Mouse (Mus musculus) kidney, embryonic 16.5 days (tissue): ENCODE measurements around the gene Tex14. TPM values are rescaled to one million over a fixed set of nuclear protein-coding genes. Genes with fewer than 3 reads are reported as not detected.
"Not testable (repeated sequence)": the region's sequence is repeated elsewhere in the genome, so short reads cannot be mapped to it uniquely, and the experiment has no call there.

ENCODE experiments used
- ATAC-seq: fragments of 200-750 bp; cut with Nextera tagmentation; 2 replicates; pipeline ENCODE4 v1.8.0; 2017; ENCODE audit warnings: moderate TSS enrichment; ENCODE audit not compliant: low FRiP score, low TSS enrichment
- H3K27ac ChIP-seq: fragments of 300-500 bp; sonication (generic); 2 replicates; pipeline ENCODE4 v1.5.1; 2014; ENCODE audit warnings: low read length
- H3K27me3 ChIP-seq: fragments of 300-500 bp; sonication (generic); 2 replicates; pipeline ENCODE4 v1.6.1; 2014; ENCODE audit warnings: low read length, control low read depth, mixed read lengths; ENCODE audit not compliant: insufficient read depth
- H3K36me3 ChIP-seq: fragments of 300-500 bp; sonication (generic); 2 replicates; pipeline ENCODE4 v1.6.1; 2014; ENCODE audit warnings: low read length, control low read depth, mixed read lengths; ENCODE audit not compliant: insufficient read depth
- H3K4me1 ChIP-seq: fragments of 300-500 bp; sonication (generic); 2 replicates; pipeline ENCODE4 v1.6.1; 2014; ENCODE audit warnings: low read length, control low read depth, mixed read lengths; ENCODE audit not compliant: insufficient read depth
- H3K4me2 ChIP-seq: fragments of 300-500 bp; sonication (generic); replicated peaks from 2 replicates; pipeline ENCODE4 v1.6.1; 2014; ENCODE audit warnings: low read depth, low read length
- H3K4me3 ChIP-seq: fragments of 300-500 bp; sonication (generic); 2 replicates; pipeline ENCODE4 v1.5.1; 2014; ENCODE audit warnings: mild to moderate bottlenecking, low read length
- H3K9ac ChIP-seq: fragments of 300-500 bp; sonication (generic); replicated peaks from 2 replicates; pipeline ENCODE4 v1.6.1; 2014; ENCODE audit warnings: low read length
- H3K9me3 ChIP-seq: fragments of 300-500 bp; sonication (generic); 2 replicates; pipeline ENCODE4 v1.6.1; 2016; ENCODE audit warnings: low read length, control low read depth
- WGBS: fragments of 180-500 bp; shearing (Covaris S2); extraction: QIAGEN DNeasy Blood & Tissue Kit; methylation state at CpG from one replicate; pipeline ENCODE4 v1.1.7; 2014; 5-methylcytosine and 5-hydroxymethylcytosine counted together
- polyA plus RNA-seq: library from polyadenylated mRNA; unstranded; fragments of >200 nt; fragmentation: Nextera tagmentation; extraction: Ambion mirVana; gene quantifications from 2 replicates; pipeline ENCODE4 v1.2.1, GENCODE M21; 2015

Tex14 gene
- polyA plus RNA-seq, 1 experiment from 2014 or later, result 0.31 TPM

DNA sequence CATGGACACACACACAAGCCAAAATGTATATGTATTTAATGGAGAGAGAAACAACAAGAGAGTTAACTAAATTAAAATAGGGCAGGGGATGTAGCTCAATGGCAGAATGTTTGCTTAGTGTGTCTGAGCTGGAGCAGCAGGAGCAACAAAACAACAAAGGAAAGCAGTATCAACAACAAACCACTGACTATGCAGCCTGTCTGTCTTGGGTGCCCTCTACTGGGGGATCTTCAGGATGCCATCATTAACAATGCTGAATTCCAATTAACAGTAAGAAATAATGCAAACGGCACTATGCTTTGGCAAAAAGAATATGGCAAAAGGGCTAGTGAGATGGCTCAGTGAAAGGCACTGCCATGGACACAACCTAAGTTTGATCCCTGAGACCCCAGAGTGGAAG lies 11.0 kb upstream of the Tex14 start:
- H3K4me3 ChIP-seq, result no peak overlapping the region
- no peak overlapping the region for H3K4me2 ChIP-seq
- 47% methylated on average over 1 of the region's 1 CpGs for WGBS
- ATAC-seq, result no peak
- H3K27ac ChIP-seq, result no peak overlapping the region
- H3K9ac ChIP-seq, result no peak overlapping the region
- H3K27me3 ChIP-seq, result no peaks in the 10 kb centered on the region
- H3K36me3 ChIP-seq, result 0 out of 2 replicates have a peak, but pooled peaks cover 2% of the 10 kb centered on the region
- H3K4me1 ChIP-seq, result no peaks in the 10 kb centered on the region
- no peaks in the 10 kb centered on the region for H3K9me3 ChIP-seq

DNA sequence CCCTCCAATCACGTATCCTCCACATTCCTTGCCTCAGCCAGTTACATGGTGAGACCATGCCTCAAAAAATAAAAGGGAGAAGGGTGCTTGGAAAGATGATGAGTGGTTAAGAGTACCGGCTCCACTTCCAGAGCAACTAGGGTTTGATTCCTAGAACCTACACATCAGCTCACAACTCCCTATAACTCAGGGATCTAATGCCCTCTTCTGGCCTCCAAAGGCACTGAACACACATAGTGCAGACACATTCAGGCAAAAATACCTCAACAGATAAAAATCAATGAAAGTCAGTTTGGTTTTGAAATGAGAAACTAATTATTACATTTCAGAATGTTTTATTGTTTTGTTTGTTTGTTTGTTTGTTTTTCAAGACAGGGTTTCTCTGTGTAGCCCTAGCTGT lies 6.5 kb upstream of the Tex14 start:
- Histone ChIP-seq H3K27me3 (no peaks in the 10 kb centered on the region), H3K36me3 (no peaks in the 10 kb centered on the region), H3K27ac (no peak overlapping the region), H3K4me1 (no peaks in the 10 kb centered on the region), H3K4me3 (no peak overlapping the region), H3K9me3 (no peaks in the 10 kb centered on the region), H3K4me2 (no peak overlapping the region), H3K9ac (no peak overlapping the region)
- WGBS, result 90% methylated on average over 2 of the region's 2 CpGs
- no peak for ATAC-seq

DNA sequence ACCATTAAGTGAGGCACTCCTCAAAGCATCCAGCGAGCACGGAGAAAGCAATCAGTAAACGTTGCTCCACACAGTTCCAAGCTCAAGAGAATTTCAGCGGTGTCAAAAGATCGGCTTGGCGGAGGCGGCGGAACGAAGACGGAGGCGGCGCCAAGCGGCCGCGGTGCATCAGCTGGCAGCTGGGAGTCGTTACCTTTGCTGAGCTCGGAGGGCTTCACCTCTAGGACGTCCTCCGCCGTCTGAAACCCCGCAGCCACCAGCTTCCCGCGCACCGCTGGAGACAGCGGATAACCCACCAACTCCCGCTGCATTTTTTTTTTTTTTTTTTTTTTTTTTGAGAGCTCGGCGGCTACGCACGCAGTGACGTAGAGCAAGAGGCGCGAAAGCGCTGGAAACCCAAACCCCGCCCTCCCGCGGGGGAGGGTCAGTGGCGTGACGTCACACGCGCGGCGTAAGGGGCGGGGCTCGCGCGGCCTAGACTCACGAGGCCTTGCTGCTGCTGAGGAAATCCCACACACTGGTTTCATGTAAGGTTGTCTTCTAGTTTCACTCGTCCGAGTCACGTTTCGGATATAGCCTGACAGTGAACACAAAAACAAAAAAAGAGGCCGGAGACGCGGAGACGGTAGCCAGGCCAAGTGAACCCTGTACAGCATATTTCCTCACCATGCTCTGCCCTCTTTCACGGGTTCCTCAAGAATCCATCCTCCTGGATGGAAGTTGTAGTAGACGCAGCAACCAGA lies 583 bp upstream of the Tex14 start:
- Histone ChIP-seq H3K27ac (peak overlapping the region; percentile 86), H3K4me3 (peak overlapping the region; percentile 57)
- WGBS, result 2% methylated on average over 58 of the region's 58 CpGs

DNA sequence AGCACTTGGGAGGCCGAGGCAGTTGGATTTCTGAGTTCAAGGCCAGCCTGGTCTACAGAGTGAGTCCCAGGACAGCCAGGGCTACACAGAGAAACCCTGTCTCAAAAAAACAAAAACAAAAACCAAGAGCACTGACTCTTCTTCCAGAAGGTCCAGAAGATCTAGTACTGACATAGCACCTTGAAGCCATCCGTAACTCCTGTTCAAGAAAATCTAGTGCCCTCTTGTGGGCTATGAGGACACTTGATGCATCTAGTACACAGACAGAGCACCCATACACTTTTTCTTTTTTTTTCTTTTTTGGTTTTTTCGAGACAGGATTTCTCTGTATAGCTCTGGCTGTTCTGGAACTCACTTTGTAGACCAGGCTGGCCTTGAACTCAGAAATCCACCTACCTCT lies 8.5 kb downstream of the Tex14 start:
- H3K9ac ChIP-seq, H3K27me3 ChIP-seq, ATAC-seq, H3K27ac ChIP-seq, H3K9me3 ChIP-seq, H3K36me3 ChIP-seq, H3K4me1 ChIP-seq, H3K4me2 ChIP-seq, H3K4me3 ChIP-seq: not testable (repeated sequence)
- 65% methylated on average over 3 of the region's 3 CpGs for WGBS

More for the DNA sequence above, 583 bp upstream of the Tex14 start:
- peak; percentile 91 for ATAC-seq
- no peaks in the 10 kb centered on the region for H3K36me3 ChIP-seq
- no peaks in the 10 kb centered on the region for H3K9me3 ChIP-seq
- H3K4me2 ChIP-seq, result peak overlapping the region; percentile 58
- H3K27me3 ChIP-seq, result no peaks in the 10 kb centered on the region
- 0 out of 2 replicates have a peak, but pooled peaks cover 4% of the 10 kb centered on the region for H3K4me1 ChIP-seq
- peak overlapping the region; percentile 68 for H3K9ac ChIP-seq

DNA sequence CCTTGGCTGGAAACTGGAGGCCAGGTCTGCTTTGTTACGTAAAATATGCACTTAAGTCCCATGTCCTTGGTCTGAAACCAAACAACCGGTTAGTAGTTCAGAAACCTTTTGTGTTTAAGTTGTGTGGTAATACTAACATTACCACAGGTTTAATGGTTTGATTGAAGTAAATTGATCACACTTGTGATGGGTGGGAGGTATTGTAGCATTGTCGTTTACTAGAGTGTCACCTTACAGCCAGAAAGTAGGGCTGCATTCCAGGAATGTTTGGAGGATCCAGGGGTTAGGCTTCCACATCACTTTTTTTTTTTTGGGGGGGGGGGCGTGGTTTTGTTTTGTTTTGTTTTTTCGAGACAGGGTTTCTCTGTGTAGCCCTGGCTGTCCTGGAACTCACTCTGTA lies 11.3 kb downstream of the Tex14 start:
- Histone ChIP-seq H3K9ac (no peak overlapping the region), H3K27me3 (no peaks in the 10 kb centered on the region), H3K4me2 (no peak overlapping the region), H3K9me3 (no peaks in the 10 kb centered on the region), H3K36me3 (no peaks in the 10 kb centered on the region), H3K27ac (no peak overlapping the region), H3K4me1 (no peaks in the 10 kb centered on the region), H3K4me3 (no peak overlapping the region)
- WGBS, result 51% methylated on average over 5 of the region's 5 CpGs
- ATAC-seq, result no peak

DNA sequence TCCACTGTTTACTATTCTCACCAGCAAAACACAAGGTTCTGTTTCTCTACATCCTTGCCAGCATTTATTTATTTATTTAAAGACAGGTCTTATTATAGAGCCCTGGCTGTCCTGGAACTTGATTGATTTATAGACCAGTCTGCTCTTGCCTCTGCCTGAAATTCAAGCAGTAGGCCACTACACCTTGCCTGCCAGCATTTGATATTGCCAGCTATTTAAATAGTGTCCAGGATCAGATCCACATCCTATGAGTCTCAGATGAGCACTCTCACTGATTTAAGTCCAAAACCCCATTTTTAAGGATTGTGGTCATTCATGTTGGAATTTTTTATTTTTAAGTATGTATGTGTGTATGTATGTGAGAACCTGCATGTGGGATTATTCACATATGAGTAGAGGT lies 16.0 kb downstream of the Tex14 start:
- Histone ChIP-seq H3K4me2 (no peak overlapping the region), H3K27me3 (no peaks in the 10 kb centered on the region), H3K4me1 (peaks cover 9% of the 10 kb centered on the region; the same call in 1 of the 2 replicates), H3K9ac (no peak overlapping the region), H3K36me3 (no peaks in the 10 kb centered on the region), H3K9me3 (no peaks in the 10 kb centered on the region), H3K4me3 (no peak overlapping the region), H3K27ac (no peak overlapping the region)
- ATAC-seq, result no peak

DNA sequence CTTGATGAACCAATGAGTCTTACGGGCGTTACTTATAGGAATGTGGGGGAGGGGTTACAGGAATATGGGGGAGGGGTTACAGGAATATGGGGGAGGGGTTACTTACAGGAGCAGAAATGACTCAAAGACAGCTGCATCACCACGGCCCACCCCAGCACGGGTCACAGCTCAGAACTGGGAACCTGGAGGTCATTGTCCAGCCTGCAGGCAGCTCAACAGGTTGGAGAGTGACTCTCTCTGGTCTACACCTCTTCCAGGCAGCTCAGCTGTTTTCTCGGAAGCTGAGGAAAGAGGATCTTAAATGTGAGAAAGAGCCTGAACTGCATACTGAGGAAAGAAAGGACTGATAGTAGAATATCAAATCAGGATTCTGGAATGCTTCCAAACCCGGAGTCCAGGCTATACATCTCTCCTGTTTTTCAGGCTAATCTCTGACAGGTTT lies 16.9 kb downstream of the Tex14 start:
- peaks cover 9% of the 10 kb centered on the region; the same call in 1 of the 2 replicates for H3K4me1 ChIP-seq
- H3K4me3 ChIP-seq, result peak overlapping the region; percentile 45
- no peaks in the 10 kb centered on the region for H3K36me3 ChIP-seq
- peak overlapping the region; percentile 69 for H3K9ac ChIP-seq
- H3K9me3 ChIP-seq, result no peaks in the 10 kb centered on the region
- peak overlapping the region; percentile 71 for H3K4me2 ChIP-seq
- no peaks in the 10 kb centered on the region for H3K27me3 ChIP-seq
- 5% methylated on average over 6 of the region's 6 CpGs for WGBS
- ATAC-seq, result no peak
- peak overlapping the region; percentile 90 for H3K27ac ChIP-seq

DNA sequence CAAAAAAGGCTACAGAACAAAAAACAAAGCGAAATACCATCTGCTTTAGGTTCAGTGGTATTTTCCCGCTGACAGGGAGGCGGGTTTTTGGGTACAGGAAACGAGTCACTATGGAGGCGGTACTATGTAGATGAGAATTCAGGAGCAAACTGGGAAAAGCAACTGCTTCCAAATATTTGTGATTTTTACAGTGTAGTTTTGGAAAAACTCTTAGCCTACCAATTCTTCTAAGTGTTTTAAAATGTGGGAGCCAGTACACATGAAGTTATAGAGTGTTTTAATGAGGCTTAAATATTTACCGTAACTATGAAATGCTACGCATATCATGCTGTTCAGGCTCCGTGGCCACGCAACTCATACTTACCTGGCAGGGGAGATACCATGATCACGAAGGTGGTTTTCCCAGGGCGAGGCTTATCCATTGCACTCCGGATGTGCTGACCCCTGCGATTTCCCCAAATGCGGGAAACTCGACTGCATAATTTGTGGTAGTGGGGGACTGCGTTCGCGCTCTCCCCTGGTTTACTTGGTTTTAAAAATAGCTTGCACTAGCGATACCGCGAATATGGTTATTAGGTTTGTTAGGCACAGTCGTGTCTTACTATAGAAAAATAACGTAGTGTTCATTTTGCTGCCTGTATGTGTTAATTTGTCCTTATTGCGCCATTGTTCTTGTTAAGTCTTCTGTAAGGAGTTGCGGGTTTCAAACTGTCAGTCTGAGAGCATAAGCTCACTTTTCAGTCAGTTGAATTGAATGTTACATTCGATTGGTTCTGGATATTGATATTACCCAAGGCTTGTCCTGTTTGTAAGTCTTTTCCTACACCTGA lies 17.9 kb downstream of the Tex14 start:
- ATAC-seq, result peak; percentile 80
- H3K4me2 ChIP-seq, result peak overlapping the region; percentile 71
- H3K9me3 ChIP-seq, result no peaks in the 10 kb centered on the region
- H3K4me3 ChIP-seq, result peak overlapping the region; percentile 45
- peak overlapping the region; percentile 69 for H3K9ac ChIP-seq
- H3K27ac ChIP-seq, result peak overlapping the region; percentile 90
- H3K27me3 ChIP-seq, result no peaks in the 10 kb centered on the region
- H3K36me3 ChIP-seq, result no peaks in the 10 kb centered on the region
- peaks cover 9% of the 10 kb centered on the region; the same call in 1 of the 2 replicates for H3K4me1 ChIP-seq
- under 1% methylated on average over 26 of the region's 26 CpGs for WGBS

DNA sequence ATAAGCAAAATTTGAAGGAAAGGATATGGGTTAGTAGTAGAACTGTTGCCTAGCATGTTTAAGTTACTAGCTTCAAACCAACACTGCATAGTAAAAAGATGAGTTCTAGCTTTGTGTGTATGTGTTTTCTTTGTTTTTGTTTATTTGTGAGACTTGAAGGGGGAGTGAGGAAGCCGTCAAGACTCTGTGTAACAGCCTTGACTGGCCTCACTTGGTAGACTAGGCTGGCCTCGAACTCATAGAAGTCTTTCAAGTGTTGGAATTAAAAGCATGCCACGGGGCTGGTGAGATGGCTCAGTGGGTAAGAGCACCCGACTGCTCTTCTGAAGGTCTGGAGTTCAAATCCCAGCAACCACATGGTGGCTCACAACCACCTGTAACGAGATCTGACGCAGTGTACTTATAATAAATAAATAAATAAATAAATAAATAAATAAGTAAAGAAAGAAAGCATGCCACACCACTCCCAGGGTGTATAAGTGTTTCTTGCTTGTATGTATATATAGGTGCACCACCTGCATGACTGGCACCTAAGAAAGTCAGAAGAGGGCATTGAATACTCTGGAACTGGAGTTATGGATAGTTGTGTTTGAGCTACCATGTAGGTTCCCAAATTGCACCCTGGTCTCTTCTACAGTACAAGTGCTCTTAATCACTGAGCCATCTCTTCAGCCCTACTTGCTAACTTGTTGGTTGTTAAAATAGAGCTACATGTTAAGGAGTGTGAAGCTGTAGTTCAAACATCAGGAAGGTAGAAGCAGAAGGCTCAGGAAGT lies 18.9 kb downstream of the Tex14 start:
- no peaks in the 10 kb centered on the region for H3K36me3 ChIP-seq
- no peak overlapping the region for H3K4me3 ChIP-seq
- no peak overlapping the region for H3K9ac ChIP-seq
- H3K27me3 ChIP-seq, result no peaks in the 10 kb centered on the region
- H3K4me2 ChIP-seq, result no peak overlapping the region
- ATAC-seq, result no peak
- WGBS, result 48% methylated on average over 6 of the region's 6 CpGs
- no peaks in the 10 kb centered on the region for H3K9me3 ChIP-seq
- peaks cover 9% of the 10 kb centered on the region; the same call in 1 of the 2 replicates for H3K4me1 ChIP-seq
- H3K27ac ChIP-seq, result peak overlapping the region; percentile 78
